Mouse (Mus musculus) urinary bladder, adult 2 months (tissue): ENCODE data around the gene Kazn. TPM values are rescaled to one million over a fixed set of nuclear protein-coding genes. Genes with fewer than 3 reads are reported as not detected.

Source experiments
- DNase-seq: peaks from one replicate; pipeline ENCODE4 v3.0.0; 2022; ENCODE audit warnings: low spot score
- polyA plus RNA-seq: library from polyadenylated mRNA; depleted of rRNA; stranded (reverse); fragments of >200 nt; gene quantifications from 2 replicates; pipeline ENCODE4 v1.2.3, GENCODE M21; 2012

The Kazn gene
- polyA plus RNA-seq, 1 experiment: 13.8 TPM

DNA sequence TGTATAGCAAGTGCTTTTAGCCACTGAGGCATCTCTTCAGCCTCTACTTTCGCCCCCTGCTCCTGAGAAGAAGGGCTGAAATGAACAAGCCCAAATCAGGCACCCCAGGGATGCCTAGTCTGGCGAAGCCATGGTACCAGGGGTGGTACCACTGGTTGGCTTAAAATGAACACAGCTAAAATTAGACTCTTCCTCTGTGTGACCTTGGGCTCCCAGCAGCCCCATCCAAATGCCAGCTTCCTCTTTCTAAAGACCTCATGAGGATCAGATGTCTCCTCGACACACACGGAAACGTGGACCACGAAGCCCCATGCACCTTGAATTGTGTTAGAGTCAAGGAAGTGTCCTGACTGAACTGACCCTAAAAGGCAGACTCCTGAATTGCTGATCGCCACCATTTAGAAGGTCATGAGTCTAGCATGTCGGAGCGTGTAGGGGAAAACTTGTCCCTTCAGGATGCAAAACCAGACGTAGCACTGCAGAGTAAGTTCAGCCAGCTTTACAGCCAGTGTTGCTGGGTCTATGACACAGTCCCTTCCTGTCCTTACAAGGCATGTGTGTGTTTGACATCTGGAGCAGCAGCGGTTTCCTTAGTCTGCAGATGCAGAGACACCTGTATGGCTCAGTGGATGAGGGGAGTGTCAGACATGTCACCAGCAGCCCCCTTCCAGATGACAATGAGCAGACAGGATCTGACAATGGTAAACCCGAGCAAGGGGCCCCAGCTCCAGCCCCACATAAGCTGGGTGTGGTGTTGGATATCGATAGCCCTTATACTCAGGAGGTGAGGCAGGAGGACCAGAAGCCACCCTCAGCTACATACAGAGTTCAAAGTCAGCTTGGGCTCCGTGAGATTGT lies 159.3 kb downstream of the Kazn start:
- DNase-seq: no peak

DNA sequence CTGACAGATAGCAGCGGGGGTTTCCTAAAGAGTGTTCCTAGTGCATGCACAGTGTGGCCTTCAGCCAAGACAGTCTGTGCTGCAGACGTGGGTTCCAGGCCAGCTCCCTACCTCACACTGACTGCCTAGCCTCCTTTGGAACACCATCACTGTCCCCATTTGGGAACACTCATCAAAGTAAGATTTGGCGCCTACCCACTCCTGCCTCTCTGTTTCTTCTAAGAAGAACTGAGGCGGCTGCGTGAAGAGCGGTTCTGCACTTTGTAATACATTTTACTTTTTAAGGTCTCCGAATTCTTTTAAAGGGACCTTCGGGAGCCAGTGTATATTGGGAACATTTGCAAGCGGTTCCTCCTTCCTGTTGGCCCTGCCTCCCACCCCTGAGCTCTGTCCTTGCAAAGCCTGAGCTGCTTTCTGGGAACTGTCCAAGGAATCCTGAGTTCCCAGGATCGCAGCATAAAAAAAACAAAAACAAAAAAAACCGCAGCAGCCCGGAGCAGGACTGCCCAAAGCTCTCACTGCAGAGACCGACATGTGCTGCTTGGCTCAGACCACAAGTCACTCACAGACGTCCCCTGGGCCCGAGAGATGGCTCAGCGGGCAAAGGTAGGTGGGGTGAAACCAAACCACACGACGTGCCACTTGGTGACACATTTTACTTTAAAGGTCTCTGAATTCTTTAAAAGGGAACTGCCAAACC lies 161.5 kb downstream of the Kazn start:
- DNase-seq: no peak

DNA sequence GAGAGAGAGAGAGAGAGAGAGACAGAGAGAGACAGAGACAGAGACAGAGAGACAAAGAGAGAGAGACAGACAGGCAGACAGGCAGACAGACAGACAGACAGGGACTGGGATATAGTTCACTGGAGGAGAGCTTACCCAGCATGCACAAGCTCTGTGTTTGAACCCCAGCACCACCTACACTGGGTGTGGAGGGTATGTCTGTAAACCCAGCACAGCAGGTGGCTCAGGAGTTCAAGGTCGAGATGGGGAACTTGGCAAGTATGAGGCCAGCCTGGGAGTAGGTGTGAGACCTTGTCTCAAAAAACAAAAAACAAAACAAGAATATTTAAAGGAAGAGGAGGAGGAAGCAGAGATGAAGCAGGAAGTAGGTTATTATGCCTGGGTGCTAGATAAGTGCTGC lies 162.3 kb downstream of the Kazn start:
- no peak for DNase-seq

DNA sequence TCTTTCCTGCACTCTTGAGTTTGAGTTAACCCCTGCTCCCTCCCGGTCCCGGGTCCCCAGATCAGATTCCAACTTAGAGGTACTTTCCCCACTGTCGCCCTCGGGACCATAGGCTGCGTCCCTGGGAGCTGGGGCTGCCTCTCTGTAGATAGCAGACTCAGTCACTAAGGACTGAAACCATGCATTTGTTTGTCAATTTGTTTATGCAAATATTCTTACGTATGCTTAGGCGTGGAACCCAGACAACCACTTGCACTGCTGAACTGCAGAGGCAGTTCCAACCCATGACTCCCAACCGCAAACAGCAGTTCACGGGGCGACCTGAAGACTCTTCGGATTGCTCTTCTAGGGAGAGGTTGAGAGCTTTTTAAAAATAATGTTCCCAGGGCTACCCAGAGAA lies 163.3 kb downstream of the Kazn start:
- no peak for DNase-seq

DNA sequence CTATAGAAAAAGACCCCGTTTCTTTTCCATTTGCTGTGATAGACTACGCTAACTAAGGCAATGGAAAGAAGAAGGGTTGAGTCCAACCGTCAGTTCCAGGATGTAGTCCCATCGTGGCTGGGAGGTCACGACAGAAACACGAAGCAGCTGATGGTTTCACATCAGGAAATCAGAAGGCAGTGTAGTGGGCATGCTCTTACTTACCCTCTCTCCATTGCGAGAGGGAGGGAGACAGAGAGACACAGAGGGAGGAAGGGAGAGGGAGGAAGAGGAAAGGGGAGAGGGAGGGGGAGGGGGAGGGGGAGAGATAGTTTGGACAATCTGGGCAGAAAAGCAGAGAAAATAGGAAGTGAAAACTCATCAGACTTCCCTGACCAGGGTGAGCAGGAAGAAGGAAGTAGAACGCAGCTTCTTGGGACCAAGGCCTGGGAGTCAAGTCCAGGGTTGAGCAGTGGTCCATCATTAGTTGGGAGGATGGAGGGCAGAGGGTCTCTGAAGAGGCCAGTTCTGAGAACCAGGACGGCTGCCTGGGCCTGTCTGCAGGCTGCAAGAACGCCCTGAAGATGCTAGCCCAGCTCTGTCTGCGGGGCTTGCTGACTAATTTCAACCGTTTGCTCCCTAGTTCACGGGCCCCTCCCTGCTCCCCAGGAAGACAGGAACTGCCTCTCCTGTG lies 165.0 kb downstream of the Kazn start:
- no peak for DNase-seq

DNA sequence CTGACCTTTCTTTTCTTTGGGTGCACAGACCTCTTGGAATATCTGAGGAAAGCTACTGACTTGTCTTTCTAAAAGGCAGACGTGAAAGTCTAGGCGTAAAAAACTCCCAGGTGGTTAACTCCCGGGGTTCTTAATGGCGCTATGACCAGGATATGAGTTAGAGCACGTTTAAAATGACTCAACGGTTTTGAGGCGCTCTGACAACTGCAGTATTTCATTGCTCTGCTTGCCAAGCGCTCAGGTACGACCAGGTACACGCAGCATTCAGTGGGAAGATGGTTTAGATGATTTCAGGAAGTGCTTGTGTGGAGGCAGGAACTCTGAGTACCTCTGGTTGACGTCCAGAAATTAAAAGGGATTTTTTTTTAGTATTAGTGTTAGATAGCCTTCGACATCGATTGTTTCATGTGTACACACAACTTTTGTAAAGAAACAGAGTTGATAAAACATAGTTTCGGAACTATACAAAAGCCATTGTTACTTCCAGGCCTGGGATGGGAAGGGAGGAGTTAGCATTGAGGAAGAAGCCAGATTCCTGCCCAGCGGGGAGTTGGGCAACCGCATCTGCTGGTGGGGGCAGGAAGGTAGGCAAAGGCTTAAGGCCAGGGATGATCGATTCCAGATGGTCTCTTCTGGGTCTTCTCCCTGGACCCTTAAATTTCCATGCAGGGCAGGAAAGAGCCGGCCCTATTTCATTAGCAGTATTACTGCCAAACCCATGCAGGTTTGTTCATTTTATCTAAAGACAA lies 167.8 kb downstream of the Kazn start:
- no peak for DNase-seq

DNA sequence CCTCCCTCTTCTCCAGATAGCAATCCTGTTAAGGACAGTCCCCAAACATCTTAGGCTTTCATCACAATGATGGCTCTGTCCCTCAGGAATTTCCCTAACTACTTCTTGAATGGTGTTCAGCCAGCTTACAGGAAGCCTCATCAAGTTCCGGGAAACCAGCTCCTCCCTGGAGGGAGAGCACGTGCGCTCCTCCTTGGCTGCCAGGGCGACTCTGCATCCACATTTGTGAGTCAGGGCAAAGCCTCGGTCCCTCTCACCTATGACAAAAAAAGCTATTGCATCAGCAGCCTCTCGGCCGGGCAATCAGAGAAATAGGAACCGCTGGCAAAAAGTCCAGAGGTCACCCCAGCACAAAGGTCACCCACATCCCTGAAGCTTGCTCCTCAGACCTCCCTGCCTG lies 168.4 kb downstream of the Kazn start:
- DNase-seq: no peak

DNA sequence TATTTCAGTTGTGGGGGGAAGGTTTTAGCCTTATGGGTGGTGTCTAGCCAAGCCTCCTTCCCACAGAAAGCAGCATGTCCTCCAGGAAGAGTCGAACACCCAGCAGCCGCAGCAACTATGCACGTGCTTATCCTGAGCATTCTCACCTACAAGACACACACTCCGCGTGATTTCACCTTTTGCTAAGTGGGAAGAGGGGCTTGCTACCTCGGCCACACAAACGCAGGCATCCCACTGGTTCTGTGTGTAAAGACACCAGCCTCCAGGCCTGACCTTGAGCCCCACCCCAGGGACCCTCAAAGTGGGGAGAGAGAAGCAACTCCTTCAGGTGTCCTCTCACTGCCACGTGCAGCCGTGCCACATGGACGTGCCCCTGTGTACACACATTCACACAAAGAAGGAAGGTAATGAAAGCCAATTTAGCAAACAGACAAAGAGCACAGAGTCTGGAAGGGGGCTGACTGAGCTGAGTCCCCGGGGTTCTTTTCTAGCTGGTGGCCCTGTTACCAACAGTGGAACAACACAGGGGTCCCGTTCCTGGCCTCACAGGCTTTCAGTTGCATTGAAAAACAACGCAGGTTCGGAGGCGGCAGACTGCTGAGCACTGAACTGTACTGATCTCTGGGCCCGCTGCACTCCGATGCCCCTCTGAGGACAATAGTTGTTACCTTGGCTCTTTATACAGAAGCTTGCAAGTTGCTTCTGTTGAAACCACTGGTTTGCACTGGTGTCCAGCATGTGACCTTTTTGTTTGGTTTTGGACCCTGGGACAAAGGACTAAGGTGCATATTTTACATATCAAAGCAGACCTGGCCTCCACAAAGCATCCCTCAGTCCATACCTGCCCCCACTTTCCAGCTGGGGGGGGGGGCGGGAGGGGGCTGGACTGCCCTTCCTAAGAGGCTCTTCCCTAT lies 170.0 kb downstream of the Kazn start:
- no peak for DNase-seq

DNA sequence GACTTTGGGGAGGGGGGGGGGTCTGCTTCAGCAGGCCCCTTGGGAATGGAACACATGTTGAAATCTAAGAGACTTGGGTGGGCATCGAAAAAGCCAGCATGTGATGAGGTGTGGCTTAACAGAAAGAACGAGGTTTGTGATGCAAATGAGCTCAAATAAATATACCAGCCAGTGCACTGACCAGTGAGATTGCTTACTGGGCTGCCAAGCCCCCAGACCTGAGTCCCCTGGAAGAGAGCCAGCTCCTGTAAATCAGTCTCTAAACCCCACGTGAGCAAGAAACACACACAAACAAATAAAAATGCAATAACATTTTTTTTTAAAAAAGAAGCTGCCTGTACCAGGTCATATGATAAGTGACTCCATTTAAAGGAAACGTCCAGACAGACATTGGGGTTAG lies 172.6 kb downstream of the Kazn start:
- DNase-seq: no peak

DNA sequence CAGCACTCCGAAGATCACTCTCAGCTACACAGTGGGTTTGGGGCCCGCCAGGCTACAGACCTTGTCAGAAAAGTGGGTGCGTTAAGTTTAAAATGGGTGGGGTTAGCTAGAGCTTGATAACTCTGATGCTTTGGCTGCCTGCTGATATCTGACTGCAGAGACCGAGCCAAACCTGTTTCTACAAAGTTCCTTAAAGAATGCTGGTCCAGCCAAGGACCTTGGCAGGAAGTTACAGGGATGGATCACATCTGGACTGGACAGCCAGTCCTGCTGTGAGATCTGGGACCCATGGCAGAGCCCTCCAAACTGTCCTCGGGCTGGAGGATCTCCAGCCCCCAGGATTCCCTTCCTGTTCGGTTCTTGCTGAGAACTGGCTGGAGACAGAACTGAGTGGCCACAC lies 173.4 kb downstream of the Kazn start:
- DNase-seq: no peak

DNA sequence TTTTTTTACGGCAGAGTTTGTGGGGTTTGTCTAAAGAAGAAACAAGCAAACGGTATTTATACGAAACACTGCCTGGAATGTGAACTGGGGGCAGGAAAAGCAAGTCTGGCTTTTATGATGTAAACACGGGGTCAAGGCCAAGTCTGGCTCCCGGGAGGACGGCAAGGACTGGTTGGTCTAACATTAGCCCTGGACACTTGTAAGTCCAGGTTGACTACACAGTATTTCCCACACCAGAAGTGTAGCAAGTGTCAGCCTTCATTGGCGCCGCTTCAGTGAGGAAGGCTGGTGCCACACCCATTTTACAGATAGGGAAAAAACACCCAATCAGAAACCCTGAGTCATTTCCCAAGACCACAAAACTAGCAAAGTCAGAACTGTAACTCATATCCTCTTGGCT lies 173.9 kb downstream of the Kazn start:
- no peak for DNase-seq

DNA sequence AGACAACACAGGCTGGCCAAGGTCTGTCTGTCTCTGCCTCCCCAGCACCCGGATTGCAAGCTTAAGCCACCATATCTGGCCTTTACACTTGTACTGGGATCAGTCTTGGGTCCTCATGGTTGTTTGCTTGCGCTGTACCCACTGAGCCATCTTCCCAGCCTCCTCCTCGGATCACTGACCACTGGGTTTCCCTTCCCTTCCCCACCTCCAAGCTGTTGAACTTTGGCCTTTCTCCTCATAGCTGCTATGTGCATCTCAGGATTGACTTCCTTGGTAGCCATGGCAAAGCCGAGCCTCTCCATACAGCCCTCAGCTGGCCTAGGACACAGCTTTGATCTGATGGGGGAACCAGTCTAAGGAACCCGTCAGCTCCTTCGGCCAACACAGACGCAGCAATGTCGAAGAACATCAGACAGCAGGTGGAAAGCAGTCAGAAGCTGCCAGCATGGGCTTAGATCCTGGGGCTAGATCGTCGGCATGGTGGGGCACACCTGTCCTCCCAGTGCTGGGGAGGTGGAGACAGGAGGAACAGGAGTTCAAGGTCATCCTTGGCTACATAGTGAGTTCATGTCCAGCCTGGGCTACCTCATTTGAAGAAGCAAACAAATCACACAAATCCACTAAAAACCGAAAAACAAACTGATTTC lies 174.5 kb downstream of the Kazn start:
- no peak for DNase-seq

DNA sequence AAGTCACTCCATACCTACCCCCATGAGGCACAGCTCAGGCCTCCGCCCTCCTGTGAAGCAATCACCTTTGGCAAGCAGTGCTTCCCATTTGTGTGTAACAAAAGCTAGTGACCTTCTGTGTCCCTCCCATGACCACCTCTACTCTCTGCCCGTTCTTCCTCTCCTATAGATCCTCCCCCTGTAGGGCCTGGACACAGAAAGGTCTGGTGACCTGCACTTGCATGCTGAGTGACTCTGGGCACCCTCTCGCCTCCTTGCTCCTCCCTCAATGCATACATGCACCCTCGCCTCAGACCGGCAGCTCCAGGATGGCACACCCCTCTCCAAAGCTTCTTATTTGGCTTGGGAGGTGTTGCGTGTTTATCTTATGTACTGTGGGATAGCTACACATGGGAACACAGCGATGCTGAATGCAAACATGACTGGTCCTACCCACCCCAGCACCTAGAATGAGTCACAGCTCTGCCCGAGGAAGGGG lies 176.1 kb downstream of the Kazn start:
- DNase-seq: no peak

DNA sequence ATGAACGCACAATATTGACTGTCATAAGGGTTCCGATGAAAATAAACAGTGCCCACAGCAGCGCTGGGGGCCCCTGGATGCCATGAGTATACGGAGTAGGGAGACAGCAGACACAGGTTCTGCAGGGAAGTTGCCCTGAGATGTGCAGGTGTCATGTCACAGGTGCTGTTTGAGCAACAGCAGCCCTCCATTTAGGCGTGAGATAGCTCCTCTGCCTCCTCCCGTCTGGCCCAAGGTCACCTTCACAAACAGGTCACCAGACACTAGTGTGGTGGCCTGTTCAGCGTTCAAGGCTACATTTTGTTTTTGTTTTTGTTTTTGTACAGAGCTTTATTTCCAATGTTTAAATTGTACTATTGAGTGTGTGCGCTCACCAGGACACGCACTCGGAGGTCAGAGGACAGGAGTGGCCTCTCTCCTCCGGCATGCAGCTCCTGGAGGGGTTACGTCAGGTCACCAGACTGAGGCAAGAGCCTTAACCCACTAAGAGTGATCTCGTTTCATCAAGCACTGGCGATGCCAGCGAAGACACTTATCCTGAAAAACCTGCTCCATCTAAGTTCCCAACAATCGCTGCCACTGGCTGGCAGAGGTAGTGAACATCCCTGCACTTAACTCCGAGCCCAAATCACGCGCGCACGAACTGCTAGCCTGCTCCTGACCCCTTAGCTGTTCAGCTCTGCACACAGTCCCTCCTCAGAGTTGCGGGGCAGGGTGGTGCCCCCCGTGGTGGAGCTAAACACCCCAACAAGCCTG lies 177.5 kb downstream of the Kazn start:
- no peak for DNase-seq

DNA sequence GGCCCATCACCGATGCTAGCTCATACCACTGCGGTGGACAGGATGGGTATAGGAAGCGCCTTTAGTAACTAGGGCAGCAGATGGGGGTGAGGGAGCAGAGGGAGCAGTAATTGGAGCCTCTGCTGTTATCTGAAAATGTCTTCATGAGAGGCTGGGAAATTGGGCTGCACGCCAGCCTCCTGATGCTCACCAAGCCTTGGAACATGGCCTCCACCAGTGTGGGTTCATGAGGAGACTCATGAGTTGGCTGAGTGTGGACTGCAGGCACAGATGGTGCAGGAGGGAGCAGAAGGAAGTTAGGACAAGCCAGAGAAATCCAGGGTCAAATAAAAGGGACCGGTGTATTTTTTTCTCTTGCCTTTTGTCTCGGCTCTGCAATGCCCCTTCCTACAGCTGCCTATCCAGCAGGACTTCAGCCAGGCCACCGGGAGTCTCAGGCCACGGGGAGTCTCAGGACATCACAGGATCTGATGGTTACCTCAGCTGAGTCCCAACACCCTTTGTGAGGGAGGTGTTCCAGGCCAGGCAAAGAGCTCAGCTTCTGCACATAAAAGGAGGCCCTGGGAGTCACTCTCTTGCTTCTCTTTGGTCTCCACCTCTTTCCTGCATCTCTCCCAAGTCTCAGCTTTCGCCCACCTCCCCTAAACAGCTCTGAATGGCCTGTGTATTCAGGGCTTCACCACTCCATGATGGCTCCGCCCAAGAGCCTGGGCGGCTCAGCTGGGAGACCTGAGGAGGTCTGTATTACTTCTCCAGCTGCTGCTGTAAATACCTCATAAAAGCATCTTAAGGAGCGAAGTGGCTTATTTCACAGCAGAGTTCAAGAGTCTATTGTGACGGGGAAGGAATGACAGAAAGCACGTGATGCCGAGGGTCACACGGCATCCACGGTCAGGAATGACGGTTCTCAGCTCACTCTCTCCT lies 178.5 kb downstream of the Kazn start:
- DNase-seq: no peak

DNA sequence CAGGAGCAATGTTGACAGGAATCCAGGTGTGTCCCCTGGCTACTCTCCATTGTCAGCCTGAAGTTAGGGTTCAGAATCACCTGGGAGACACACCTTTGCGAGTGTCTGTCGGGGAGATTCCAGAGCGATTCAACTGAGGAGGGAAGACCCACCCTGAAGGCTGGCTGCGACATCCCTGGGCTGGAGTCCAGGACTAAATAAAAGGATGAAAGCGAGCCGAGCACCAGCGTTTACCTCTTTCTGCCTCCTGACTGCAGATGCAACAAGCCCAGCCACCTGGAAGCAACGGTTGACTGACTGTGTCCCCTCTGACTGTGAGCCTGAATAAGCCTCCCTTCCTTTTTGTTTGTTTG lies 179.4 kb downstream of the Kazn start:
- no peak for DNase-seq

DNA sequence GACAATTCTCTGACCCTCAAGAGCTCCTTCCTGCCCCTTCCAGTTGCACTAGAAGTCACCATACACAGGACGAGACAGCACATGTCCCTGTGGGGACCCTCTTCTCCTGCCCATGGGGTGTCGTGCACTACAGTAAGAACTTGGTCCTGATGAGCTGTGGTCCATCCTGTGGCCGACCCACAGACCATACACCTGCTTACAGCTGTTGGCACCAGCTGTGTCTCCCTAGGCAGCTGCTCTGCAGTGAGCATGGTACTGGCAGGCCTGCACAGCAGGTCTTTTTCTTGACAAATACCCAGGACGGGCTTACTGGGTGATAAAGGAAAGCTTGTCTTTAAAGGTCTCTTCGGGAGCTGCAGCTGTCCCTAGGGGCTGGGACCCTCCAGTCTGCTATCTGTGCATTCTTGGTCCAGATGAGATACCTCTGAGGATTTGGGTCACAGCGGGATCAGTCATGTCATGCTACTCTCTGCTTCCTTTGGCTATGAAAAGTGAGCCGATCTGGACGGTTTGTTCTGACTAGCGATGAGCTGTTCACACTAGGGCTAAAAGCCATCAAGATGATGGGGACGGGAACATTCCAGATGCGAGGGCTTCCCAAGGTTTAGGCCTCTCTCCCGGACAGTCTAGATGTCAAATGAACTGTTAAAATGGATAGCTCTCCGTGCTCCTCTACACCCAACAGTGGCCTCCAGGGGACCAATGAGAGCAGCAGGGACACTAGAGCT lies 179.9 kb downstream of the Kazn start:
- DNase-seq: no peak
